Mouse (Mus musculus) C2C12 (cell line): ENCODE results near the gene Prdm5.

ENCODE experiments used
- CEBPB ChIP-seq: IDR thresholded peaks from one replicate; pipeline ENCODE4 v1.6.1; 2011; ENCODE audit warnings: low read depth, mild to moderate bottlenecking, control low read depth, moderate library complexity
- CTCF ChIP-seq: IDR thresholded peaks from one replicate; pipeline ENCODE4 v1.5.1; 2011; ENCODE audit not compliant: control insufficient read depth, insufficient read depth, insufficient read length
- FOSL1 ChIP-seq: IDR thresholded peaks from one replicate; pipeline ENCODE4 v1.8.0; 2011; ENCODE audit warnings: mild to moderate bottlenecking, low read length; ENCODE audit not compliant: poor library complexity, insufficient read depth, severe bottlenecking
- MAX ChIP-seq: IDR thresholded peaks from one replicate; pipeline ENCODE4 v1.6.1; 2011; ENCODE audit warnings: mild to moderate bottlenecking, control low read depth
- MYOD1 ChIP-seq: IDR thresholded peaks from one replicate; pipeline ENCODE4 v1.6.1; 2011; ENCODE audit warnings: low read depth; ENCODE audit not compliant: control insufficient read depth, insufficient read length
- MYOG ChIP-seq: IDR thresholded peaks from one replicate; pipeline ENCODE4 v1.6.1; 2011; ENCODE audit not compliant: control insufficient read depth, insufficient read length; ENCODE audit errors: extremely low read depth
- USF1 ChIP-seq: IDR thresholded peaks from one replicate; pipeline ENCODE4 v1.6.1; 2011; ENCODE audit warnings: low read depth, mild to moderate bottlenecking, control low read depth, moderate library complexity

DNA sequence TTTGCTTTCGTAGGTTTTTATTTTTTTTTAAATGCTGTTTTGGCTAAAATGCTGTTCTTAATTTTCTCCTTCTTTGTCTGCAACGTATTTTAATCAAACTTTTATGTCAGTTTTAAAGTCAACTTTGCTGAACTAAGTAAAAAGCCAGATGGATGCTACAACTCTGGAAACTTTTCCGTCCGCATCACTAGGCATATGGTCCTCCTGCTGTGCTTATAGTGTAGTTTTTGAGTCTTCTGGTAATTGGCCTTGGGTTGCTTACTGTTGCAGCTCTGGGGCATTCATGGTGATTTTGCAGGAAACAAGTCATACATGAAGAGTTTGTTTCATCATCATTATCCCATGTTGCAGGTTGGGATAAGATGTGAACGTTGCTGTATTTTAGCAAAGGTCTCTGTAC, 81.8 kb downstream of the Prdm5 start:
- TF ChIP-seq CTCF (no peak), MYOG (no peak), CEBPB (no peak), USF1 (no peak), MAX (no peak), MYOD1 (no peak), FOSL1 (no peak)
